Comparison of ENCODE assay signal across 17 mouse cellular contexts in the genomic region with DNA sequence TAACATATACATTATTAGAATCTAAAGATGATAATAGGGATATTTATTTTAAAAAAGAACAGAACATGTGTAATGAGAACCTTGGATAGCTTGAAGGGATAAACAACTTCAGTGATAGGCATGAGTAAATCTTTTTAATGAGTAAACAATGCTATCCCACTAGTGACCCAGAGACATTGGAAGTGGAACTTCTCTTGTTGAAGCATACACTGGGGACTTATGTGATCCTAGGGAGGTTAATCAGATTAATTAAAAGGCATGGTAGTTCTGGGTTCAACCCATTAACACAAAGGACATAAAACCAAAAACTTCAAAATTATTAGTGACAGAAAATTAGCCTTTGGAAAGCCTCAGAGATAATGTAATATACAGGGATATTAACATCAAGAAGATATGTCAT.
"Had no signal": no experiment of that assay in that cellular context is flagged by ENCODE, and none has a peak within 500 bp of the region (broad histone marks: within the 10 kb centered on the region; RNA-seq: fewer than 3 reads in every experiment).

No protein-coding gene starts in this region.

- DNase-seq: left cerebral cortex, postnatal 4 days; liver; liver, embryonic 13.5 days; liver, postnatal 0 days; lung, adult 18-20 months; lung, adult 2 months; lung, embryonic 14.5 days; lung, postnatal 10 days; lung, postnatal 14 days; lung, postnatal 36 days; lung, postnatal 4 days; midbrain, embryonic 14.5 days had no signal

- ATAC-seq: liver, embryonic 12.5 days; liver, postnatal 0 days; lung, postnatal 0 days; midbrain, embryonic 13.5 days; midbrain, embryonic 15.5 days; midbrain, embryonic 16.5 days had no signal
